Mouse (Mus musculus): Measurements from ENCODE around the gene Tomt. TPM values are rescaled to one million over a fixed set of nuclear protein-coding genes. Genes with fewer than 3 reads are reported as not detected.

Gene Tomt
- polyA plus RNA-seq, 1 experiment from 2014 or later: 0.59 TPM

DNA sequence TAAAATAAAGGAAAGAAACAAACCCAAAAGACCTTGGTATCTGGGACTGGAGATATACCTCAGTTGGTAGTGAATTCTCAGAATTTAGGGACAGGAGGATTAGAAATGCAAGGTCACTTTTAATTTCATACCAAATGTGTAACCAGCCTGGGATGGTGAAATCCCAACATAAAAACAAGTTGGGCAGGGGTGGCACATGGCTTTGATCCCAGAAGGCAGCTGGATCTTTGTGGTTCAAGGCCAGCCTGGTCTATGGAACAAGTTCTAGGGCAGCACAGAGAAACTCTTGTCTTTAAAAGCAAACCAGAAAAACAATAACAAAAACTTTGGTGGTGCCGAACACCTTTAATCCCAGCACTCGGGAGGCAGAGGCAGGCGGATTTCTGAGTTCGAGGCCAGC, 38.7 kb downstream of the Tomt start:
- no peak overlapping the region for H3K4me2 ChIP-seq (replicated peaks; ENCODE audit: low read depth, low read length)
- H3K4me1 ChIP-seq (ENCODE audit: insufficient read depth, low read length): peaks cover 18% of the 10 kb centered on the region
- H3K36me3 ChIP-seq (ENCODE audit: insufficient read depth, low read length): no peaks in the 10 kb centered on the region
- H3K4me3 ChIP-seq (ENCODE audit: low read length): no peak overlapping the region
- no peaks in the 10 kb centered on the region for H3K27me3 ChIP-seq (ENCODE audit: insufficient read depth, low read length)
- no peaks in the 10 kb centered on the region for H3K9me3 ChIP-seq (ENCODE audit: low read length)
- H3K27ac ChIP-seq (ENCODE audit: low read length): no peak overlapping the region
- no peak for ATAC-seq (ENCODE audit: low FRiP score, low TSS enrichment)
- no peak overlapping the region for H3K9ac ChIP-seq (replicated peaks; ENCODE audit: low read length)
- WGBS: 90% methylated on average over 4 of the region's 4 CpGs

DNA sequence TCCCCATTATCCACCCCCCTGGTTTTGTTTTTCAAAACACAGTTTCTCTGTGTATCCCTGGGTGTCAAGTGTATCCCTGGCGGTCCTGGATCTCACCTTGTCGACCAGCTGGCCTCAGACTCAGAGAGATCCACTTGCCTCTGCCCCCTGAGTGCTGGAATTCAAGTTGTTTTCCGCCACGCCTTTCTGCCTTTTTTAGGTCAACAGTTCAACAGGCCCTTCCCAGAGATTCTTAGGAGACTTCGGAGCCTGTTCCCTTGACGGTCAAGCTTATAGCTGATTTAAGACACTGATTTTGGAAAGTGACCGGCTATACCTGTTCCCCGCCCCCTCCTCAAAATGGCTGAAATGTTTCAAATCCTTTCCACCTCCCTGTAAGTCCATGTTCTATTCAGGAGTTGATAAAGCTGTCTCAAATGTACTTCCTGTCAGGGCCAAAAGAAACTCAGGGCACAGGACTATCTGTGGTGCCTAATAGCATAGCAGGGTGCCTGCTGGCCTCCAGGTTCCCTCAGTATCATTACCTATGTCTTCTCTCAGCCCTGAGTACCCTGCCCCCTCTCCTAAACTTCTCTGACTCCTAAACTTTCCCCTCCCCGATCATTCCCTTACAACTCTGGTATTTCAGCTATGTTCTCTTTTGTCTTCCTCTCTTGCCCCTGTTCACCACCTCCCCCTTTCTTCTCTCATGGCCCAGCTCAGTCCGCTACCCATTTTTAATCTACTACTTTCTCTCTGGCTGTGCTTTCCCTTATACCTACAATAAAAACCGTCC, 39.5 kb downstream of the Tomt start:
- Histone ChIP-seq H3K27me3 (ENCODE audit: insufficient read depth, low read length) (no peaks in the 10 kb centered on the region), H3K4me1 (ENCODE audit: insufficient read depth, low read length) (peaks cover 18% of the 10 kb centered on the region), H3K4me3 (ENCODE audit: low read length) (no peak overlapping the region), H3K9me3 (ENCODE audit: low read length) (no peaks in the 10 kb centered on the region), H3K36me3 (ENCODE audit: insufficient read depth, low read length) (no peaks in the 10 kb centered on the region), H3K4me2 (replicated peaks; ENCODE audit: low read depth, low read length) (no peak overlapping the region), H3K27ac (ENCODE audit: low read length) (no peak overlapping the region), H3K9ac (replicated peaks; ENCODE audit: low read length) (no peak overlapping the region)
- WGBS: 79% methylated on average over 11 of the region's 11 CpGs
- ATAC-seq (ENCODE audit: low FRiP score, low TSS enrichment): no peak

DNA sequence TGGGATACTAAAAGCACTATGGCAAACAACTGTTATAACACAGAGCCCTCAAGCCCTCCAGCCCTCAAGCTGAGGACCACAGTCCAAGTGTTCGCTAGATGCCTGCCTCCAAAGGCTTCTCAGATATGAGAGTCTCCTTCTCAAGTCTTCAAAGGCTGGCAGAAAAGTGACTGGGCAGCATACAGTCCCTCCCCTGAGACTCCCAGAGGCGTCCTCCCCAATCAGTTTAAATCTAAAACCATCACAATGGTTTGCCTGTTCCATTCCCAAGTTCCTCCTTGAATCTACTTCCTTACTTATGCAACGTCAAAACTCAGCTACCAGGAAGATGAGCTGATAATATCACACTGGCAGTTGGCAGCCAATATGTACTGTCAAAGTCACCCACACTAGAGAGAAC, 42.7 kb downstream of the Tomt start, which contains the start of gene Anapc15:
TSS of gene Anapc15 (plus strand) at position 301 of the 400 bp plus-strand sequence.
- H3K27me3 ChIP-seq (ENCODE audit: insufficient read depth, low read length): no peaks in the 10 kb centered on the region
- no peaks in the 10 kb centered on the region for H3K36me3 ChIP-seq (ENCODE audit: insufficient read depth, low read length)
- H3K9me3 ChIP-seq (ENCODE audit: low read length): no peaks in the 10 kb centered on the region
- peaks cover 6% of the 10 kb centered on the region for H3K4me1 ChIP-seq (ENCODE audit: insufficient read depth, low read length)
- H3K4me2 ChIP-seq (replicated peaks; ENCODE audit: low read depth, low read length): no peak within 1 kb of the TSS
- no peak within 1 kb of the TSS for H3K4me3 ChIP-seq (ENCODE audit: low read length)
- no peak within 1 kb of the TSS for H3K27ac ChIP-seq (ENCODE audit: low read length)
- WGBS: 67% methylated on average over 3 of the region's 3 CpGs
- no peak for ATAC-seq (ENCODE audit: low FRiP score, low TSS enrichment)
- H3K9ac ChIP-seq (replicated peaks; ENCODE audit: low read length): no peak within 1 kb of the TSS

DNA sequence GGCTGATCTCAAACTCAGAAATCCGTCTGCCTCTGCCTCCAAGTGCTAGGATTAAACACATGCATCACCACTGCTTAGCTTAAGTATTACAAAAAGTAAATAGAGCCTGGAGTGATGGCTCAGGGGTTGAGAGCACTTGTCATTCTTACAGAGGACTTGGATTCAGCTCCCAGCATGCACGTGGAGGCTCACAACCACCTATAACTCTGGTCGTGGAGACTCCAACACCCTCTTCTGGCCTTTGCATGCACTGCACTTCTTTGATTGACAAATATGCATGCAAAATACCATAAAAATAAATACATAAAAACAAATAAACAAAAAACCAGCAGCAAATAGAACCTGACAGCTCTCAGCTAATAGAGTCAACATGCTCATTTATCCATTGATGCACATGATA, 43.9 kb downstream of the Tomt start:
- Histone ChIP-seq H3K4me1 (ENCODE audit: insufficient read depth, low read length) (no peaks in the 10 kb centered on the region), H3K36me3 (ENCODE audit: insufficient read depth, low read length) (no peaks in the 10 kb centered on the region), H3K9me3 (ENCODE audit: low read length) (no peaks in the 10 kb centered on the region), H3K27me3 (ENCODE audit: insufficient read depth, low read length) (no peaks in the 10 kb centered on the region), H3K4me2 (replicated peaks; ENCODE audit: low read depth, low read length) (no peak overlapping the region), H3K4me3 (ENCODE audit: low read length) (no peak overlapping the region), H3K9ac (replicated peaks; ENCODE audit: low read length) (no peak overlapping the region), H3K27ac (ENCODE audit: low read length) (no peak overlapping the region)
- WGBS: 72% methylated on average over 3 of the region's 3 CpGs
- no peak for ATAC-seq (ENCODE audit: low FRiP score, low TSS enrichment)

DNA sequence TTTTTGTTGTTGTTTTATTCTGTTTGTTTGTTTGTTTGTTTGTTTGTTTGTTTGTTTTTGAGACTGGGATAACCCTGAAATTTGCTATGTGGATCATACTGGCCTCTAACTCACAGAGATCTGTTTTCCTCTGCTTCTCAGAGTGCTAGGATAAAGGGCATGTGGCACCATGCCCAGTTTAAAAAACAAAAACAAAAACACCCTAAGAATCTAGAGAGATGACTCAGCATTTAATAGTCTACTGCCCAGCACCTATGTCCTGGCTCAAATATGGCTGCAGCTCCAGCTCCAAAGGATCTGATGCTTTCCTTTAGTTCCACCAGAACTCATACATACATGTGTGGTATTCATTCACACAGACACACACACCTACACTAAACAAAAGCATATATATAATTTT, 45.2 kb downstream of the Tomt start:
- Histone ChIP-seq H3K4me2 (replicated peaks; ENCODE audit: low read depth, low read length) (no peak overlapping the region), H3K27ac (ENCODE audit: low read length) (no peak overlapping the region), H3K4me1 (ENCODE audit: insufficient read depth, low read length) (no peaks in the 10 kb centered on the region), H3K36me3 (ENCODE audit: insufficient read depth, low read length) (no peaks in the 10 kb centered on the region), H3K9ac (replicated peaks; ENCODE audit: low read length) (no peak overlapping the region), H3K9me3 (ENCODE audit: low read length) (no peaks in the 10 kb centered on the region), H3K27me3 (ENCODE audit: insufficient read depth, low read length) (no peaks in the 10 kb centered on the region), H3K4me3 (ENCODE audit: low read length) (no peak overlapping the region)
- no peak for ATAC-seq (ENCODE audit: low FRiP score, low TSS enrichment)

DNA sequence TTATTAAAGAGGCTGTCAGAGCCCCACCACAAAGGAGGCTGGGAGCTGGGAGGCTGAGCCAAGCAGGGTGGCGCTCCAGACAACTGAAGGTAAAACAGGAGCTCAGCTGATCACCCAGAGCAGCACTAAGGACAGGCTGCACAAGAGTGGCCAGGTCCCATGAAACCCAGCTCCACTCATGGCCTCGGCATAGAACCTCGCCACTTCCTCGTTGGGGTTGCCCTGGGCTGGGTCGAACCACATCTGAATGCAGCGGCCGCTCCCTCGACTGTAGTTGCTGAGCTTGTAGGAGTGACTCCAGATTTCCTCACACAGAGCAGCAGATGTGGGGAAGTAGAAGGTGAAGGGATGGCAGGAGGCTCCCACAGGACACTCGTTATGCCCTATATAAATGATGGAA, 47.8 kb downstream of the Tomt start:
- Histone ChIP-seq H3K9me3 (ENCODE audit: low read length) (no peaks in the 10 kb centered on the region), H3K4me3 (ENCODE audit: low read length) (no peak overlapping the region), H3K36me3 (ENCODE audit: insufficient read depth, low read length) (no peaks in the 10 kb centered on the region), H3K27me3 (ENCODE audit: insufficient read depth, low read length) (no peaks in the 10 kb centered on the region), H3K27ac (ENCODE audit: low read length) (no peak overlapping the region), H3K4me2 (replicated peaks; ENCODE audit: low read depth, low read length) (no peak overlapping the region), H3K9ac (replicated peaks; ENCODE audit: low read length) (no peak overlapping the region), H3K4me1 (ENCODE audit: insufficient read depth, low read length) (no peaks in the 10 kb centered on the region)
- 77% methylated on average over 9 of the region's 9 CpGs for WGBS
- ATAC-seq (ENCODE audit: low FRiP score, low TSS enrichment): no peak

DNA sequence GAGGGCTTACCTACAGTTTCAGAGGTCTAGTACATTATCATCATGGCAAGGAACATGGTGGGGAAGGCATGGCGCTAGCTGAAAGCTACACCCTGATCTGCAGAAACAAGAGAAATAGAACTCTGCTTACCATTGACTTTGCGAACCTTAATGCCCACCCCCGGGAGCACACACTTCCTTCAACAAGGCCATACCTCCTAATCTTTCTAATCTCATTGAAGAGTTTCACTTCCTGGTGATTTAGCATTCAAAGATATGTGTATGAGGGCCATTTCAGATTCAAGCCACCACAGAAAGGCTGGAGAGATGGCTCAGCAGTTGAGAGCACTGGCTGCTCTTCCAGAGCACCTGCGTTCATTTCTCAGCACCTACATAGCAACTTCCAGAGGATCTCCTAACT, 49.1 kb downstream of the Tomt start, which contains the start of gene Folr2:
TSS of gene Folr2 (minus strand) at position 101 of the 400 bp plus-strand sequence.
- 88% methylated on average over 4 of the region's 4 CpGs for whole genome bisulfite sequencing
- Histone ChIP-seq H3K27me3 (ENCODE audit: insufficient read depth, low read length) (no peaks in the 10 kb centered on the region), H3K4me2 (replicated peaks; ENCODE audit: low read depth, low read length) (no peak within 1 kb of the TSS), H3K36me3 (ENCODE audit: insufficient read depth, low read length) (no peaks in the 10 kb centered on the region), H3K4me1 (ENCODE audit: insufficient read depth, low read length) (no peaks in the 10 kb centered on the region), H3K9ac (replicated peaks; ENCODE audit: low read length) (no peak within 1 kb of the TSS), H3K27ac (ENCODE audit: low read length) (no peak within 1 kb of the TSS), H3K9me3 (ENCODE audit: low read length) (no peaks in the 10 kb centered on the region), H3K4me3 (ENCODE audit: low read length) (no peak within 1 kb of the TSS)
- ATAC-seq (ENCODE audit: low FRiP score, low TSS enrichment): no peak

DNA sequence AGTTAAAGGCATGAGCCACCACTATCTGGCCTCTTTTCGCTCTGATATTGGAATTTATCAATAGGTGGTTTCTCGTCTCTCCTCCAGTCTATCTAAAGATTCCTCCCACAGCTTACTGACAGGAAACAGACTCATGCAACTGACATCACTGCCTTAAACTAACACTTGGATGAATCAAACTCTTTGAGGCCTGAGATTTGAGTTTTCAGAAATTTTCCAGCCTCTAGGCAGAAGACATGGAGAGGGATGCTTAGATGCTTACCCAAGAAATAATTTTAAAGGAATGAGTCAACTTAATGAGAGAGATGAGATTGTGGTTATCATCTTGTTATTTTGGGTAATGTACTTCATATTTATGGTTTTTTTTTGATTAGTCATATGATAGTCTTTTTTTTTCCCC, 52.3 kb downstream of the Tomt start:
- H3K9ac ChIP-seq (replicated peaks; ENCODE audit: low read length): no peak overlapping the region
- ATAC-seq (ENCODE audit: low FRiP score, low TSS enrichment): no peak
- no peaks in the 10 kb centered on the region for H3K9me3 ChIP-seq (ENCODE audit: low read length)
- H3K4me1 ChIP-seq (ENCODE audit: insufficient read depth, low read length): no peaks in the 10 kb centered on the region
- no peak overlapping the region for H3K4me3 ChIP-seq (ENCODE audit: low read length)
- H3K36me3 ChIP-seq (ENCODE audit: insufficient read depth, low read length): no peaks in the 10 kb centered on the region
- no peak overlapping the region for H3K27ac ChIP-seq (ENCODE audit: low read length)
- WGBS: 84% methylated on average over 2 of the region's 2 CpGs
- H3K27me3 ChIP-seq (ENCODE audit: insufficient read depth, low read length): no peaks in the 10 kb centered on the region
- no peak overlapping the region for H3K4me2 ChIP-seq (replicated peaks; ENCODE audit: low read depth, low read length)

DNA sequence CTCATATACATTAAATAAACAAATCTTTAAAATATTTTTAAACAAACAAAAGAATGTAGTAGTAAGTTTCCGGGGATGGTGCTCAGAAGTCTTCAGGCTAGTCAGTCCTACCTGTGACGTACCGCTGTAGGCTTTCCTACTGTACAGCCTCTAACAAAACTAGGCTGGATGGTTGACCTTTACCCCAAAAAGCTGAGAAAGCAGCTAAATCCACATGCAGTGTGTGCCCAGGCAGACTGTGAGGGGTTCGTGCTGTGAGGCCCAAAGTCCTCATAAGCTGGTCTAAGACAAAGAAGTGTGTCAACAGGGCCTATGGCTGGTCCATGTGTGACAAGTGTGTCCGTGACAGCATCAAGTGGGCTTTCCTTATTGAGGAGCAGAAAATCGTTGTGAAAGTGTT, 53.3 kb downstream of the Tomt start:
- no peaks in the 10 kb centered on the region for H3K36me3 ChIP-seq (ENCODE audit: insufficient read depth, low read length)
- 87% methylated on average over 6 of the region's 6 CpGs for WGBS
- no peak for ATAC-seq (ENCODE audit: low FRiP score, low TSS enrichment)

DNA sequence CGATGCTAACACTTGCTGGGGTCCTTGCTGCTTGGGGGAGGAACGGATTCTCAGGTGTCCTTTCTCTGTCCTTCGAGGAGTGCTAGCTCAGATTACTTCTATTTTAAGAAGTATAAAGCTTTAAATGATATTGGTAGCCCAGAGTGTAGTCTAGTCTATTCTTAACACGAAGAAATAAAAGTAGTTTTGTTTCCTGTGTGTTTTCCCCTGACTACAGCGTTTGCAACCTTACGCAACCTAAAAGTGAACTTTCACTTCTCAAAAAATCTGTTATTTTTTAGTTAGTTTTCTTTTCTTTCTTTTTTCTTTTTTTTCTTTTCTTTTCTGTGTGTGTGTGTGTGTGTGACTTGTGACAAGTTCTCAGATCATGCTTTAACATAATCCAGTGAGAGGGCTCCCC, 54.5 kb downstream of the Tomt start:
- Histone ChIP-seq H3K36me3 (ENCODE audit: insufficient read depth, low read length) (no peaks in the 10 kb centered on the region), H3K9me3 (ENCODE audit: low read length) (no peaks in the 10 kb centered on the region), H3K9ac (replicated peaks; ENCODE audit: low read length) (no peak overlapping the region), H3K4me2 (replicated peaks; ENCODE audit: low read depth, low read length) (no peak overlapping the region), H3K4me1 (ENCODE audit: insufficient read depth, low read length) (no peaks in the 10 kb centered on the region), H3K4me3 (ENCODE audit: low read length) (no peak overlapping the region), H3K27ac (ENCODE audit: low read length) (no peak overlapping the region), H3K27me3 (ENCODE audit: insufficient read depth, low read length) (no peaks in the 10 kb centered on the region)
- no peak for ATAC-seq (ENCODE audit: low FRiP score, low TSS enrichment)
- 70% methylated on average over 6 of the region's 6 CpGs for WGBS

More for the DNA sequence above, 53.3 kb downstream of the Tomt start:
- Histone ChIP-seq H3K4me1 (ENCODE audit: insufficient read depth, low read length) (no peaks in the 10 kb centered on the region), H3K4me3 (ENCODE audit: low read length) (no peak overlapping the region), H3K27ac (ENCODE audit: low read length) (no peak overlapping the region), H3K9me3 (ENCODE audit: low read length) (no peaks in the 10 kb centered on the region), H3K27me3 (ENCODE audit: insufficient read depth, low read length) (no peaks in the 10 kb centered on the region), H3K4me2 (replicated peaks; ENCODE audit: low read depth, low read length) (no peak overlapping the region), H3K9ac (replicated peaks; ENCODE audit: low read length) (no peak overlapping the region)

Data from kidney, embryonic 16.5 days (tissue).